Mouse (Mus musculus): ENCODE results near the gene Nr1h4. TPM values are rescaled to one million over a fixed set of nuclear protein-coding genes. Genes with fewer than 3 reads are reported as not detected.

Nr1h4 gene
- polyA plus RNA-seq, 1 experiment from 2014 or later = not detected

- 92% methylated on average over 2 of the region's 2 CpGs for WGBS
- no peaks in the 10 kb centered on the region for H3K27me3 ChIP-seq
- no peak overlapping the region for H3K27ac ChIP-seq
- H3K4me2 ChIP-seq (replicated peaks) = no peak overlapping the region
- H3K9me3 ChIP-seq (replicated peaks) = no peaks in the 10 kb centered on the region
- H3K4me3 ChIP-seq = no peak overlapping the region
- H3K36me3 ChIP-seq = peaks cover 20% of the 10 kb centered on the region; the same call in 1 of the 2 replicates
- H3K9ac ChIP-seq = no peak overlapping the region
- no peaks in the 10 kb centered on the region for H3K4me1 ChIP-seq
- no peak for ATAC-seq (ENCODE audit: low FRiP score)
Observed at GRCm38 (mm10) chr10:89417966-89418365, 115.4 kb downstream of the Nr1h4 start.

DNA sequence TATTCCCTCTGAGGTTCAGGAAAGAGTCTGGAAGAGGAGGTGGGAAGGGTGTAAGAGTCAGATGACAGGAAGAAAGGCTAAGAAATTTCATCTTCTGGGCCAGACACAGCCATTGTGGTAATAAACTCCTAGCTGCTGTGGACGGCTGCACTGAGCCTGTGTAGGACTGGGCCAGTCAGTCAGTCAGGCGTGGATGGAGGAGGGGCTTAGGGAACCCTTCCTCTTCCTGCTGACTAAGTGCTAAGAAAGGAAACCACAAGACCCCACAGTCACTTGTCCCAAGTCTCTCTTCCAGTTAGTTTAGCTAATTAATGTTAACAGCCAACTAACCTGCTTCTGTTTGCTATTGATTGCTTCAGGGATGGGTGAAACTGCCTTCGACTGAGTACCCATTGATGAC, 117.9 kb downstream of the Nr1h4 start:
- Histone ChIP-seq H3K9me3 (replicated peaks) (no peaks in the 10 kb centered on the region), H3K36me3 (peaks cover 18% of the 10 kb centered on the region; the same call in 1 of the 2 replicates), H3K4me3 (no peak overlapping the region), H3K9ac (no peak overlapping the region), H3K27me3 (no peaks in the 10 kb centered on the region), H3K27ac (no peak overlapping the region), H3K4me1 (no peaks in the 10 kb centered on the region), H3K4me2 (replicated peaks) (no peak overlapping the region)
- ATAC-seq (ENCODE audit: low FRiP score) = no peak
- 74% methylated on average over 3 of the region's 3 CpGs for WGBS

DNA sequence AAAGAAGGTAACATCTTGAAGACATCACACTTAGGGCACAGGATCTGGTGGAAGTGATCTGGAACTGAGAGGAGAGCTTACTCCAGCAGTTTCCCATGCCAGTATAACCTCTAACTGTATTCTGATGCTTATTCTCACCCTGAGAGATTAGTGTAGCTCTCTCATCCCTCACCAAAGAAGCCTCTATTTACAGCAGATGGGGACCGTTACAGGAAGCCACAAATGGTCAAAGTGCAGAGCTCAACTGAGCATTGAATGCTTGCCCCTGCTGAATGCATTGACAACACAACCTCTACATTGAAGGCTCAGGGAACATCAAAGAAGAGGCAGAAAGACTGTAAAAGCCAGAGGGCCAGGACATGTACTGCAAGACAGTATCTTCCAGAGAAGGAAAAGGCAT, 125.8 kb downstream of the Nr1h4 start:
- Histone ChIP-seq H3K9ac (no peak overlapping the region), H3K36me3 (0 out of 2 replicates have a peak, but pooled peaks cover 4% of the 10 kb centered on the region), H3K4me3 (no peak overlapping the region), H3K4me2 (replicated peaks) (no peak overlapping the region), H3K9me3 (replicated peaks) (no peaks in the 10 kb centered on the region), H3K27ac (no peak overlapping the region), H3K4me1 (no peaks in the 10 kb centered on the region), H3K27me3 (no peaks in the 10 kb centered on the region)
- ATAC-seq (ENCODE audit: low FRiP score) = no peak
- 56% methylated on average over 1 of the region's 1 CpGs for WGBS

GRCm38 (mm10) chr10:89406733-89407484, 126.5 kb downstream of the Nr1h4 start:
- no peak for ATAC-seq (ENCODE audit: low FRiP score)
- H3K9me3 ChIP-seq (replicated peaks) = no peaks in the 10 kb centered on the region
- H3K4me2 ChIP-seq (replicated peaks) = no peak overlapping the region
- WGBS = 80% methylated on average over 5 of the region's 6 CpGs
- H3K27ac ChIP-seq = no peak overlapping the region
- H3K27me3 ChIP-seq = no peaks in the 10 kb centered on the region
- H3K36me3 ChIP-seq = 0 out of 2 replicates have a peak, but pooled peaks cover 3% of the 10 kb centered on the region
- no peaks in the 10 kb centered on the region for H3K4me1 ChIP-seq
- no peak overlapping the region for H3K9ac ChIP-seq
- H3K4me3 ChIP-seq = no peak overlapping the region

- Histone ChIP-seq H3K27ac (no peak overlapping the region), H3K4me2 (replicated peaks) (no peak overlapping the region), H3K36me3 (no peaks in the 10 kb centered on the region), H3K27me3 (no peaks in the 10 kb centered on the region), H3K4me3 (no peak overlapping the region), H3K9ac (no peak overlapping the region), H3K9me3 (replicated peaks) (no peaks in the 10 kb centered on the region), H3K4me1 (no peaks in the 10 kb centered on the region)
- WGBS = 70% methylated on average over 4 of the region's 4 CpGs
- no peak for ATAC-seq (ENCODE audit: low FRiP score)
Observed at GRCm38 (mm10) chr10:89404936-89405335, 128.4 kb downstream of the Nr1h4 start.

Other genes with a start within 250 kb of the Nr1h4 start
- 3.3 and 4.4 TPM in 2 replicates for gene Ano4, start 188.8 kb downstream of the Nr1h4 start, polyA plus RNA-seq (2016; fragmentation: Nextera tagmentation; extraction: Ambion mirVana)
- 9.6 and 10.8 TPM in 2 replicates for gene Gas2l3, start 89.6 kb downstream of the Nr1h4 start, polyA plus RNA-seq (2016; fragmentation: Nextera tagmentation; extraction: Ambion mirVana)
- gene Slc17a8, start 87.7 kb upstream of the Nr1h4 start, polyA plus RNA-seq (2016; fragmentation: Nextera tagmentation; extraction: Ambion mirVana) = 2.0 and 2.6 TPM in 2 replicates
- gene Scyl2, start 152.7 kb upstream of the Nr1h4 start, polyA plus RNA-seq (2016; fragmentation: Nextera tagmentation; extraction: Ambion mirVana) = 11.8 and 15.7 TPM in 2 replicates
- gene Actr6, start 198.7 kb upstream of the Nr1h4 start, polyA plus RNA-seq (2016; fragmentation: Nextera tagmentation; extraction: Ambion mirVana) = 42.5 and 51.2 TPM in 2 replicates
- gene Uhrf1bp1l, start 211.4 kb upstream of the Nr1h4 start, polyA plus RNA-seq (2016; fragmentation: Nextera tagmentation; extraction: Ambion mirVana) = 32.7 and 34.3 TPM in 2 replicates